Mouse (Mus musculus): ENCODE measurements around the gene Gm29797. TPM values are rescaled to one million over a fixed set of nuclear protein-coding genes. Genes with fewer than 3 reads are reported as not detected.

The Gm29797 gene
- polyA plus RNA-seq, 1 experiment: not detected

GRCm38 (mm10) chr2:181653065-181653464 lies 3.8 kb upstream of the Gm29797 start:
- Histone ChIP-seq H3K36me3 (ENCODE audit: control insufficient read depth, insufficient read depth) (peaks cover 53% of the 10 kb centered on the region), H3K4me3 (no peak overlapping the region), H3ac (ENCODE audit: control insufficient read depth, insufficient read length) (no peak overlapping the region), H3K4me2 (ENCODE audit: low read depth) (no peak overlapping the region), H3K27me3 (ENCODE audit: control insufficient read depth, insufficient read depth, insufficient read length) (no peaks in the 10 kb centered on the region), H3K79me2 (ENCODE audit: control insufficient read depth, insufficient read depth) (no peaks in the 10 kb centered on the region)
- no peak for TF ChIP-seq E2F4 (IDR thresholded peaks at IDR 0.05; ENCODE audit: insufficient read depth)
- no peak for TF ChIP-seq MAX (IDR thresholded peaks at IDR 0.05; ENCODE audit: low read depth)
- TF ChIP-seq MYOD1 (IDR thresholded peaks at IDR 0.05; ENCODE audit: control insufficient read depth in 1 of 3, insufficient read length in 2 of 3, low read depth in 2 of 3): no peak
- no peak for TF ChIP-seq CEBPB (IDR thresholded peaks at IDR 0.05; ENCODE audit: insufficient read depth, poor library complexity, severe bottlenecking)
- TF ChIP-seq SRF (IDR thresholded peaks at IDR 0.05; ENCODE audit: control insufficient read depth, insufficient read length, low read depth): no peak
- no peak for TF ChIP-seq TCF3 (IDR thresholded peaks at IDR 0.05; ENCODE audit: insufficient read length, low read depth)
- no peak for TF ChIP-seq POLR2A (IDR thresholded peaks at IDR 0.05; ENCODE audit: insufficient read length, low read depth)
- TF ChIP-seq POLR2AphosphoS2 (IDR thresholded peaks at IDR 0.05; ENCODE audit: insufficient read length, low read depth): no peak
- TF ChIP-seq TCF12 (IDR thresholded peaks at IDR 0.05; ENCODE audit: insufficient read depth, poor library complexity, severe bottlenecking): no peak
- TF ChIP-seq USF1 (IDR thresholded peaks at IDR 0.05; ENCODE audit: low read depth): no peak
- TF ChIP-seq MYOG (IDR thresholded peaks at IDR 0.05; ENCODE audit: control insufficient read depth in 1 of 3, insufficient read depth in 1 of 3, insufficient read length in 2 of 3, low read depth in 2 of 3): no peak
- TF ChIP-seq REST (IDR thresholded peaks at IDR 0.05; ENCODE audit: insufficient read depth, insufficient read length): no peak

GRCm38 (mm10) chr2:181653523-181653922 lies 3.3 kb upstream of the Gm29797 start:
- Histone ChIP-seq H3K4me2 (ENCODE audit: low read depth) (no peak overlapping the region), H3K4me3 (no peak overlapping the region), H3K27me3 (ENCODE audit: control insufficient read depth, insufficient read depth, insufficient read length) (no peaks in the 10 kb centered on the region), H3K36me3 (ENCODE audit: control insufficient read depth, insufficient read depth) (peaks cover 51% of the 10 kb centered on the region), H3K79me2 (ENCODE audit: control insufficient read depth, insufficient read depth) (no peaks in the 10 kb centered on the region), H3ac (ENCODE audit: control insufficient read depth, insufficient read length) (no peak overlapping the region)
- TF ChIP-seq SRF (IDR thresholded peaks at IDR 0.05; ENCODE audit: control insufficient read depth, insufficient read length, low read depth): no peak
- TF ChIP-seq CEBPB (IDR thresholded peaks at IDR 0.05; ENCODE audit: insufficient read depth, poor library complexity, severe bottlenecking): no peak
- no peak for TF ChIP-seq MYOD1 (IDR thresholded peaks at IDR 0.05; ENCODE audit: control insufficient read depth in 1 of 3, insufficient read length in 2 of 3, low read depth in 2 of 3)
- no peak for TF ChIP-seq USF1 (IDR thresholded peaks at IDR 0.05; ENCODE audit: low read depth)
- TF ChIP-seq MAX (IDR thresholded peaks at IDR 0.05; ENCODE audit: low read depth): no peak
- no peak for TF ChIP-seq TCF3 (IDR thresholded peaks at IDR 0.05; ENCODE audit: insufficient read length, low read depth)
- no peak for TF ChIP-seq MYOG (IDR thresholded peaks at IDR 0.05; ENCODE audit: control insufficient read depth in 1 of 3, insufficient read depth in 1 of 3, insufficient read length in 2 of 3, low read depth in 2 of 3)
- no peak for TF ChIP-seq REST (IDR thresholded peaks at IDR 0.05; ENCODE audit: insufficient read depth, insufficient read length)
- TF ChIP-seq E2F4 (IDR thresholded peaks at IDR 0.05; ENCODE audit: insufficient read depth): no peak
- TF ChIP-seq POLR2A (IDR thresholded peaks at IDR 0.05; ENCODE audit: insufficient read length, low read depth): no peak
- TF ChIP-seq POLR2AphosphoS2 (IDR thresholded peaks at IDR 0.05; ENCODE audit: insufficient read length, low read depth): no peak
- no peak for TF ChIP-seq TCF12 (IDR thresholded peaks at IDR 0.05; ENCODE audit: insufficient read depth, poor library complexity, severe bottlenecking)

GRCm38 (mm10) chr2:181657441-181657840 lies 607 bp downstream of the Gm29797 start:
- Histone ChIP-seq H3K36me3 (ENCODE audit: control insufficient read depth, insufficient read depth) (peaks cover 27% of the 10 kb centered on the region), H3K27me3 (ENCODE audit: control insufficient read depth, insufficient read depth, insufficient read length) (no peaks in the 10 kb centered on the region), H3ac (ENCODE audit: control insufficient read depth, insufficient read length) (no peak overlapping the region), H3K79me2 (ENCODE audit: control insufficient read depth, insufficient read depth) (no peaks in the 10 kb centered on the region), H3K4me3 (no peak overlapping the region), H3K4me2 (ENCODE audit: low read depth) (no peak overlapping the region)
- no peak for TF ChIP-seq TCF3 (IDR thresholded peaks at IDR 0.05; ENCODE audit: insufficient read length, low read depth)
- TF ChIP-seq TCF12 (IDR thresholded peaks at IDR 0.05; ENCODE audit: insufficient read depth, poor library complexity, severe bottlenecking): no peak
- TF ChIP-seq SRF (IDR thresholded peaks at IDR 0.05; ENCODE audit: control insufficient read depth, insufficient read length, low read depth): no peak

GRCm38 (mm10) chr2:181658528-181658927 lies 1.7 kb downstream of the Gm29797 start:
- Histone ChIP-seq H3K4me2 (ENCODE audit: low read depth) (no peak overlapping the region), H3K79me2 (ENCODE audit: control insufficient read depth, insufficient read depth) (no peaks in the 10 kb centered on the region), H3ac (ENCODE audit: control insufficient read depth, insufficient read length) (no peak overlapping the region), H3K36me3 (ENCODE audit: control insufficient read depth, insufficient read depth) (peaks cover 20% of the 10 kb centered on the region), H3K27me3 (ENCODE audit: control insufficient read depth, insufficient read depth, insufficient read length) (no peaks in the 10 kb centered on the region), H3K4me3 (no peak overlapping the region)
- TF ChIP-seq TCF3 (IDR thresholded peaks at IDR 0.05; ENCODE audit: insufficient read length, low read depth) (no peak), CEBPB (IDR thresholded peaks at IDR 0.05; ENCODE audit: insufficient read depth, poor library complexity, severe bottlenecking) (no peak), TCF12 (IDR thresholded peaks at IDR 0.05; ENCODE audit: insufficient read depth, poor library complexity, severe bottlenecking) (no peak), MYOG (IDR thresholded peaks at IDR 0.05; ENCODE audit: control insufficient read depth in 1 of 3, insufficient read depth in 1 of 3, insufficient read length in 2 of 3, low read depth in 2 of 3) (no peak), MYOD1 (IDR thresholded peaks at IDR 0.05; ENCODE audit: control insufficient read depth in 1 of 3, insufficient read length in 2 of 3, low read depth in 2 of 3) (no peak), POLR2AphosphoS2 (IDR thresholded peaks at IDR 0.05; ENCODE audit: insufficient read length, low read depth) (no peak), E2F4 (IDR thresholded peaks at IDR 0.05; ENCODE audit: insufficient read depth) (no peak), SRF (IDR thresholded peaks at IDR 0.05; ENCODE audit: control insufficient read depth, insufficient read length, low read depth) (no peak), REST (IDR thresholded peaks at IDR 0.05; ENCODE audit: insufficient read depth, insufficient read length) (no peak), USF1 (IDR thresholded peaks at IDR 0.05; ENCODE audit: low read depth) (no peak), MAX (IDR thresholded peaks at IDR 0.05; ENCODE audit: low read depth) (no peak), POLR2A (IDR thresholded peaks at IDR 0.05; ENCODE audit: insufficient read length, low read depth) (no peak)
